Mouse (Mus musculus): ENCODE data around the gene Zmynd8.

GRCm38 (mm10) chr2:165879403-165880178 is 19.2 kb downstream of the Zmynd8 start:
- TF ChIP-seq CTCF (IDR thresholded peaks at IDR 0.05; ENCODE audit: control insufficient read depth, insufficient read depth, insufficient read length) (no peak), USF1 (IDR thresholded peaks at IDR 0.05; ENCODE audit: low read depth) (no peak)
